Mouse (Mus musculus): Measurements from ENCODE around the gene H13.
A peak's percentile ranks its signal among the peaks of the same experiment; 100 is the strongest.
"Not testable (repeated sequence)": the region's sequence is repeated elsewhere in the genome, so short reads cannot be mapped to it uniquely, and the experiment has no call there.

H13 gene

DNA sequence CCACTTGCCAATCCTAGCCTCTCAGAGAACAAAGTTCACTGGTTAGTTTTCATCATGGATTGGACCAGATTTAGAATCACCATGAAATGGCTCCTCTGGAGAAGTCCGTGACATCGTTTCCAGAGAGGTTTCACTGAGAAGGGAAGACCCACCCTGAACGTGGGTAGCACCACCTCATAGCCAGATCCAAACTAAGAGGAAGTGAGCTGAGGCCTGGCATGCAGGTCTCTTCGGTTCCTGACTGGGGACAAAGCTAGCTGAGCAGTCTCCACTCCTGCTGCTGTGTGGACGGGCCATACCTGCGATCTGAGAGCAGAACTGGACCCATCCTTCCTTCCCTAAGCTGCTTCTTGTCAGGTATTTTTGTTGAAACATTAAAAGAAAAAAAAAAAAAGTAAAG, 8.1 kb upstream of the H13 start:
- no peak for DNase-seq (ENCODE audit: low read depth, low spot score)

DNA sequence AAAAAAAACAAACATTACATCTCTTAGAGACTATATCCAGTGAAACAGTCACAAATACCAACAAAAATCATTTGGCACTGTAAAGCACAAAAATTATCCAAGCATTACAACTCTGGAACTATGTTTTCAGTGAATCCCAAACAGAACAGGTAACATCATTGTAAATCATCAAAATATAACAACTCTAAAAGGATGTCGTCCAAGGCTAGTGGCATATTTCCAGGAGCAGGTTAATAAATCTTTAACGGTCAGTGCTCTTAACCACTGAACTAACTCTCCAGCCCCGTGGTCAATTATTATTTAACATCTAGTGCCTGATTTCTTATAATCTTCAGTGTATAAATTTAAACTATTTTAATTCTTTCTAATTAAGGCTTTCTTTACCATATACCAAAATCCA, 3.1 kb upstream of the H13 start:
- not testable (repeated sequence) for DNase-seq (ENCODE audit: low read depth, low spot score)

DNA sequence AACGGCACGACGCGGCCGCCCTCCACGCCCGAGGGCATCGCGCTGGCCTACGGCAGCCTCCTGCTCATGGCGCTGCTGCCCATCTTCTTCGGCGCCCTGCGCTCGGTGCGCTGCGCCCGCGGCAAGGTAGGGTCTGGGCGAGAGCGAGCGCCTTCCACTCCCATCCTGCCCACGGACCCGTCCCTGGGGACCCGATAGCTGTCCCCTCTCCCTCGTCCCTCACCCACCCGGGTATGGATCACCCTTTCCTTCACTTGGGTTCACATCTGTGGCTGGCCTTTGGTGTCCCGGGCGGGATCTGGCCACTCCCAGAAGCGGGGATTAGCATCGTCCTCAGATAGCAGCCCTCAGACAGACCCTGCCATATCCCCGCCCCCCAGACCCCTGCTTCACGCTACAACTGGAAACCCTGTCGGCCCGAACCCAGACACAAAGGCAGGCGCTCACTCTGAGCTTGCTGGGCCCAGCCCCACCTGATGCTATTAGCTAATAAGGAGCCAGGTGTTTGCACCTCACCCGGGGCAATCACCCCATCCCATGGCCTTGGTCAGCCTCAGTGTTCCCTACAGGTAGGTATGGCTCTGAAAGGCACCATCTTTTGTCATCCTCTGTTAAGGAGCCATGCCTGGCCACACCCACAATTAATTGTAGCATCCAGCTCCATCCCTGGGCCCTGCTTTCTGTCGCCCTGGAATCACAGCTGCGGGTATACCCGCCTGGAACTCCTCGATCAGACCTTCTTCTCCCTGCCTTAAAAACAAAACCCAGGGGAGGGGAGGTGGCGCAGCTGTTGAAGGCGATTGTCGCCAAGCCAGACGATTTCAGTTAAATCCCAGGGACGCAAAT, 601 bp downstream of the H13 start:
- peak; percentile 32 for DNase-seq (ENCODE audit: low read depth, low spot score)

DNA sequence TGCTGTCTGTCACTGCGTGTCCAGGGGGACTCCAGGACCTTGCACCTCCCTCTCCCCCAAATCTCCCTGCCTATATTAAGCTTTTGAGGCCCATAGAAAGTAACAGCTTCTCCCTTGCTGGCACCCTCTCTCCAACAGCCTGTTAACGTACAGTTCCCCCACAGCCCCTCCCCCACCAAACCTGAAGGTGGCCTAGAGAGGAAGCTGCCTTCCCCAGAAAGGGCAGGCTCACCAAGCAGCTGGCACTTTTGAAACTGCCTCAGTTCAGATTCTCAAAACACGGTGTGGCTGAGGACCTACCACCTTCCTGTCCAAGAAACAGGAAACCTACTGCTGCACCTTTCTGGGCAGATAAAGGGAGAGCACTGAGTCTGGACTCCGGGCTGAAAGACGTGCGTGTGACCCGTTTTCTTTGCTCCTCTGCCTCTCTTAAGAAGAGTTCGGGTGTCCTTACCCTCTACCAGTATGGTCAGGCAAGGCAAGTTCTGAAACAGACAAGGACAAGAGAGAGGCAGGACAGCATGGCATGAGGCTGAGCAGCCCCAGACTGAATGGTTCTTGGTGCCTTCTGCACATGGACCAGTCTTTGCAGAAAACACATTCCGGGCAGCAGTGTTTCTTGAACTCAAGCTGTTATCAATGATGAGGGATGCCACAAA, 1.9 kb downstream of the H13 start:
- peak; percentile 65 for DNase-seq (ENCODE audit: low read depth, low spot score)

DNA sequence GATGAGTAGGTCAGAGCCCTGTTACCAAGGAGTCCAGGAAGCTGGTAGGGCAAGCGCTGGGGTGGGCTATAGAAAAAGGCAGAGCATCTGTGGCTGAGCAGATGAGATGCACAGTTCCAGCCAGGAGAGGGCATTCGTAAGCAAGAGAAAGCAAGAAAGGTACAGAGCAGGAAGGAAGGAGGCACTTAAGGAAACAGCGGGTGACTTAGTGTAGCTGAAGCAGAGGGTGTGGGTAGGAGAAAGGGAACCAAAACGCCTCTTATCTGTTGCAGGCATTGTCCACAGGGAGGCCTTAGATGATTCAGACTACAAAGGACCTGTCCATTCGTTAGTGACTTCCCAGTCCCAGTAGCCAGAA, 2.4 kb downstream of the H13 start:
- peak; percentile 76 for DNase-seq (ENCODE audit: low read depth, low spot score)

DNA sequence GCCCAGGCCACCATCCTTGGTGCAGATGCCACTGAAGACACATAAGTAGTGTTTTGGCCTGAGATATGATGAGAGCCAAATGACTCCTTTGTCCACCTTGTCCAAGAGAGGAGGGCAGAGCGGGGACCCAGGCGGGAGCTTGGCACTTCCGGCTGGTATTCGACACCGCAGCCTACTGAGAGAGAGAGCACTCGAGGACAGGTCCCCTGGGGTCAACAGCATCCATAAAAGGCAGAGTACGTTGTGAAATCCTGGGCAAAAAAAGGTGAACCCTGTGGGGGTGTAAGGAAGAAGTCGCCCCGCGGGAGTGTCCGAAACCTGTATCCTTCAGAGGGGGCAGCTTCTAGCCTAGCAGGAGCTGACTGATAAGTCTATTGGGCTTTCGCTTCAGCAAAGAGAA, 2.9 kb downstream of the H13 start:
- no peak for DNase-seq (ENCODE audit: low read depth, low spot score)

DNA sequence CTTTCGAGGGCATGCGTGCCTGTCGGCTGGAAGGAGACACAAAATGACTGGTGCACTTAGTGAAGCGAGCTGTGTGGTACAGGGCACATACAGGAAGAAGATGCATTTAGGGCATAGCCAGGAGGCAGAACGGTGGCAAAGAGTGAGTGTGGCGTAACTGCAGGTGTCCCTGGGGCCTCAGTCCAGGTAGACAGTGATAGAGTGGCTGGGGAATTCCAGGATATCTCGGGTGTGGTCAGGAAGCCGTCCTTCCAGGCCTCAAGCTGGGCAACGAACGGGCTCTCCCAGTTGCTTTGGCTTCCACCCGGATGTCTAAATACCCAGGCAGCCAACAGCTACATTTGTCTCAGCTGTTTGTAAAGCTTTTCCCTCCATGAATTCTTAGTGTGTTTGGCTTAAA, 4.9 kb downstream of the H13 start:
- DNase-seq (ENCODE audit: low read depth, low spot score): no peak

DNA sequence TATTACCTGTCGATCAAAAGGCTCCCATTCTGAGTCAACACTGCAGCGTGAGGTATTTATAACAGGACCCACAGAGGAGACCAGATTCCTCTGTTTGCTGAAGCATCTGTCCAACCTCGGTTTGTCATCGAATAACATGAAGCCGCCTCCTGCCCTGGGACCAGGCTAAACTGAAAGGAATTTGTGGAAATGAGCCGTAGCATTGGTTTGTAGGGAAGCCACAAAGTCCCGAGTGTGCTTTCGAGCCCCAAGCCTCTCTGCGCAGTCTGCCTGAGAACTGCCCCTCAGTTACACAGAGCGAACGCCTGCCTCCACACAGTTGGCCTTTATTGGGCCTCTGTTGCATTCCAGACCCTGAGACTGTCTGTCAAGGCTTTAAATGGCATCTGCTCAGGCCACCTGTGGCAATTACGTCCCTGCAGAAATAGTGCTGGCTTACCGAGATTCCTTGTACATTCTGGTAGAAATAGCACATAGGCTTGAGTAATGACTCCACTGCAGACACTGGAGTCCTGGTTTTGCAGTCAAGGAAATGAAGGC, 6.1 kb downstream of the H13 start:
- no peak for DNase-seq (ENCODE audit: low read depth, low spot score)

DNA sequence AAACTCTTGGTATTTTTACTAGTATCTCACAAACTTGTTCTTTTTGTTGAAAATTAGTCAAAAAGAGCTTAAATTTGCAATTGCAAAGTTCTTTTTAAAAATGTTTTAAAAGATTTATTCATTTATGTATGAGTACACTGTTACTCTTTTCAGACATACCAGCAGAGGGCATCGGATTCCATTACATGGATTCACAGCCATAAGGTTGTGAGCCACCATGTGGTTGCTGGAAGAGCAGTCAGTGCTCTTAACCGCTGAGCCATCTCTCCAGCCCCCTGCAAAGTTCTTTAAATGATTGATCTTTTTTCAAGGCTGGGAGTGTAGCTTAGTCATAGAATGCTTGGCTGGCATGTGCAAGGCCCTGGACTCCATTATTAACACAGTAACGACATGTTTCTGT, 9.0 kb downstream of the H13 start:
- peak; percentile 50 for DNase-seq (ENCODE audit: low read depth, low spot score)

DNA sequence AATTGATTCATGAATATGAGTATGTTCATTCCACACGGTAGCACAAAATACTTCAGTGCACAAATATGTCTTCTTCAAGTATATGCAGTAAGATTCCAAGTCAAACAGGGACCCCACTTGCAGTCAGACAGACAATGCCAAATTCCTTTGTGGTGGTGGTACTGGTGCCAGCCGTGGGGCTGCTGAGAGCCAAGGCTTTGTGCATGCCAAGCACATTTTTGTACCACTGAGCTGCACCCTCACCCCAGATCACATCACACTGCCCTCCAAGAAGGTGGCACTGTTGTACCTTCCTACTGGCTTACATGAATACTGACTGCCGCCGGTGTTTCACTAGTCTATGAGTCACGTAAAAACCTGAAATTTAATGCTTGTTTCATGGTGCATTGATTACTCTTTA, 9.7 kb downstream of the H13 start:
- no peak for DNase-seq (ENCODE audit: low read depth, low spot score)

DNA sequence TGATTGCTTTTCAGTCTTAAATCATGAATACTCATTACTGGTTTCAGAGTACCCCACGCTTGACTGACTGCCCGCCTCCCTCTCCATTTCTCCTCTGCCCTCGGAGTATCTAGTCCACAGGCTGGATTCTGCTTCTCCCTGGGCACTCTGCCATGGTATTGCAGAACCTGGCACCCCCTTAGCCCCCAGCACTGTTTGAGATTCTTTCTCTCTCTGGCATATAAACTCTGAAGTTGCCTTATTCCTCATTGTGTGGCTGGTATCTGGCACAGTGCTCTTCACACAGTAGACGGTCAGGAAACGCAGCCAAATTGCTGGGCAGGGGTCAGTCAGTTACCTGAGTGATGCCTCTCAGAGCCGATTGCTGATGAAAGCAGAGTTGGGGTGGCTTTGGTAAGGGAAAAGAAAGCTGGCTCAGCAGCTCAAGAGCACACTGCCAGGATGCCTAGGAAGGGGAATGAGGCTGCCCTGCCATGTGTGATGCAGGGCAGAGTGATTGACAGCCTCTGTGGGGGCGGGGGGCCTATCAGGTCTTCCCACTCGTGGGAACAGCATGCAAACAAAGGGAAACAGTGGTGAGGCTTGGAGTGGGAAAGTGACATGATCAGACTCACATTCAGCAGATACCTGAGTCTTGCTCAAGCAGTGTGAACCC, 10.6 kb downstream of the H13 start:
- DNase-seq (ENCODE audit: low read depth, low spot score): no peak

DNA sequence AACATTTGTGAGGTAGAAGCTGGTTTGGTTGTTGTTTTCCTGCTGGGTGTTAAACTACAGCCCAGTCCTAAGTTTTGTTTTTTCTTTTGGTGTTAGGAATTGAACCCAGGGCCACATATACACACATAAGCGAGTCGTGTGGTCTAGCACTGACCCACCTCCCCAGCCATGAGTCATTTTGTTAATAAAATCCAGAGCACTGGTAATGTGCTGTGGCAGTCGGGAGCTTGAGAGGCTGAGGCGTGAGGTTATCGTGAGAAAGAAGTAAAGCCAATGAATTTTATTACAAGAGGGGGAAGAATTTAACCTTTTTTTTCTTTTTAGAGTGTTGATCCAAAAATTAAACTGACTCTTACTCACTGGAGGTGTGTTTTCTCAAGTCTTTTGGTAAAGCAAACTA, 13.8 kb downstream of the H13 start:
- no peak for DNase-seq (ENCODE audit: low read depth, low spot score)

DNA sequence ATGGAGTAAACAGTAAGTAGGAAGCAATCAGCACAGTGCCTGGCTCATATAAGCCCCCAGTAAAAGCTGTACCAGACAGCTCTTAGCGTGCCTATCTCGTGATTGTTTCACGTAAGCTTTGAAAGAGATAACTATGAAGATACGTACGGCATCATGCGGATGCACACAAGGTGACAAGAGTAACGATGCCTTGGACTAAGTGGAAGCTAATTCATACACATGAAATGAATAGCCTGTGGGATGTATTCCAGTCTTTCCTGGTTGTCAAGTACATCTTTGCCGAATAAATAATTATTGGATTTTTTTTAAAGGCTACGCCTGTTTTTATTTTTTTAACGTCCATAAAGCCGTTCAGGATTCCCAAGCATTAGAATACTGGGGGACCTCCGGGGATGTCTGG, 17.1 kb downstream of the H13 start:
- DNase-seq (ENCODE audit: low read depth, low spot score): no peak

DNA sequence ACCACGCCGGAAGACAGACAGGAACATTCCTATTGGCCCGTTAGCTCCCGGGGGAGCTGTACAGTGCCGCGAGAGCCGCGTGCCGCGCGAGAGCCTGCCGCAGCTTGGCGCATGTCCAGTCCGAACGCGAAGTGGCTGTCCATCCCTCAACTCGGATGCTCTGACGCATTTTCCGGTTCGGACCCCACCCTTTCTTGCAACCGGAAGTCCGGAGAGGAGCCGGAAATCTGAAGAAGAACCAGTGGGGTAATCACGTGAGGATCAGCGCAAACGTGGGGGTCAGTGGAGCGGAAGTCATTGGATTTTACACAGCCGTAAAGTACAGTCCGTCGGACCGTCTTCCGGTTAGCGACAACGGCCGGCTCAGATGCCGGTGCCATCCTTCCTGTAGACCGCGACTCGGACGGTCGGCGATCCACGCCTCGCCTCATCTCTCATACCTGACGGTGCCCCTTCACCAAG, 17.6 kb downstream of the H13 start, which contains the start of gene Mcts2:
Gene Mcts2, plus strand, starts transcription at position 230 of the 462 bp plus-strand sequence.
- DNase-seq (ENCODE audit: low read depth, low spot score): no peak

DNA sequence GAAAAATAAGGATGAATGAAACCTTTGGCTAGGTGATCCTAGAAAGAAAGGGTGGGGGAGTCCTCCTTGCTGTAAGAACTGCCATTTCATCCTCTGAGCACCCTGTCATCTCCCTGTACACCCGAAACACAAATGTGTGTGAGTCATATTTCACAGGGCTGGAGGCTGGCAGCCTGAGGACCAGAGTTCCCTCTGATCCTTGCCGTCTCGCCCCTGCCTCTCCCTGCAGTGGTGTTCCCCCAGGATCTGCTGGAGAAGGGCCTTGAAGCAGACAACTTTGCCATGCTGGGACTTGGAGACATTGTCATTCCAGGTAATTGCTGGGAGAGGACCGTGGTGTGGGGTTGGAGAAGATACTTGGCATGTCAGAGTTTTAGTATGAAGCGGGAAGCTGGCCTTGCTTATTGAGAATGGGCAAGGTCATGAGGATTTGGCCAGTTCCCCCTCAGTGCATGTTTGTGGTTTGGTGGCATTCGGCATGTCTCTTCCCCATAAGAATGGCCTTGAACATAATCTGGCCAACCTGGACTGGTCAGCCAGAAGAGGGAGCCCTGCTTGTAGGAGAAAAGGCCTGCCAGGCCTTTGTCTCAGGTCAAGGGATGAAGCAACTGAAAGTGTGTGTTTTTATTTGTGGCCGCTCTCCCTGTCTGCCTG, 22.4 kb downstream of the H13 start:
- DNase-seq (ENCODE audit: low read depth, low spot score): no peak

DNA sequence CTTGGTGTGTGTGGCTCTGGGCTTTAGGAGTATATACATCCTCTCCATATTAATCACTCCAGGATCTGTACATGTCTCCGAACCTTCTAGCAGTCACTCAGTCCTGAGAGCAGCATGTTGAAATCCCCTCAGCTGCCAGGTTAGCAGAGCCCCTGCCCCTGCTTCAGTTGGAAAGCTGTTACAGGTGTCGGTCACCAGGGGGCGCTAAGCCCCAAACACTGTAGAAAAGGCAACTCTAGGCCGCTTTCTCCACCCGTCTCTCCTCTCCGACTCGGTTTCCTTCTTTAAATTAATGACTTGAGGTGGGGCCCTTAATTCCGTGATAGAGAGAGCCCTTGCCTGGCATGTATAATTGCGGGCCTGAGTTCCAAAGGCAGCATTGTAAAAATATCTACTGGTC, 24.0 kb downstream of the H13 start:
- DNase-seq (ENCODE audit: low read depth, low spot score): peak; percentile 67

DNA sequence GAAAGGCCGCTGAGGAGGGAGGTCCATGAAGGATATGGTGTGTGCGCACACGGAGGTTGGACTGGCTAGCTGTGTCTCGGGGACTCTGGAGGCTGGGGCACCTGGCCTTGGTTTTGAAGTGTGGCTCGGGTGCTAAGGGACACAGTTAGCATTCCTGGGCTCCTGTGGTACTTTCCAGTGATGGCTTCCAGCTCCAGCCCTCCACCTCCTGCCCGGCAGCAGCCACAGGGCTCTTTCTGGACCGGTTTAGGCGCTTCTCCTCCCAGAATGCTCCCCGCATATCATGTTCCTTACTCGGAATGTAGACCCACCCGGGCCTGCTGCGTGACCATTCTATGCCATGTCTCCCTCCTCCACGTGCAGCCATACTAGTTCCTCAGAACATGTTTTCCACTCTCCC, 24.5 kb downstream of the H13 start:
- no peak for DNase-seq (ENCODE audit: low read depth, low spot score)

DNA sequence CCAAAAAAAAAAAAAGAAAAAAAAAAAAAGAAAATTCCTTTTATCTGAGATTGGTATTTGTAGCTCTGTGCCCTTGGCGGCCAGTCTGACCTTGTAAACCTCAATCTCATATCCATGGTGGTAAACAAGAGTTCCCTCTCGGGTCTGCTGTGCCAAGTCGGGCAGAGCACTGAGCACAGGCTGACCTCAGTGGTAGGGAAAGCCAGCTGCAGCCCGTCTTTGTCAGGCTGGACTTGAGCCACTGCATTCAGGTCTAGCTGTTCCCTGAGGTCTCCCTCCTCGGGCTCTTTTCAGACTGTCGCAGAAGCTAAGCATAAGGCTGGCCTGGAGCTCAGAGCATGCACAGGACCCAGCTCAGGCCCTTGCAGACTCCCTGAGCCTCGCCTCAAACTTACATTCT, 25.4 kb downstream of the H13 start:
- no peak for DNase-seq (ENCODE audit: low read depth, low spot score)

DNA sequence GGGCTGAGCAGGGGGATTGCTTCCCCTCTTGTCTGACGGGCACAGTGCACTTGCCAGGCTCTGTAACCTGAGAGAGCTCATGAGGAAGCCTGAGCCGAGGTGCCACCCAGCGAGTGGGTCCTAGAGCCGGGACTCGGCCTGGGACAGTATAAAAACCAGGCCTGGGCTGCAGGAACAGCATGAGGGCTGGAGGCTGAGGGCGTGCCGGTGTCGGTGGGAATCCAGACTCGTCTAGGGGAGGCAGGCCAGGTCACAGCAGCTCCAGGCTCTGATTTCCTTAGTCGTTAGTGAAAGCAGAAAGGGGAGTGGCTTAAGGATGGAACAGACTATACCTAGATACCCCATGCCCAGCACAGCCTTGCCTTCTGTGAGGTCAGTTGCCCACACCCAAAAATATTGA, 26.8 kb downstream of the H13 start:
- no peak for DNase-seq (ENCODE audit: low read depth, low spot score)

DNA sequence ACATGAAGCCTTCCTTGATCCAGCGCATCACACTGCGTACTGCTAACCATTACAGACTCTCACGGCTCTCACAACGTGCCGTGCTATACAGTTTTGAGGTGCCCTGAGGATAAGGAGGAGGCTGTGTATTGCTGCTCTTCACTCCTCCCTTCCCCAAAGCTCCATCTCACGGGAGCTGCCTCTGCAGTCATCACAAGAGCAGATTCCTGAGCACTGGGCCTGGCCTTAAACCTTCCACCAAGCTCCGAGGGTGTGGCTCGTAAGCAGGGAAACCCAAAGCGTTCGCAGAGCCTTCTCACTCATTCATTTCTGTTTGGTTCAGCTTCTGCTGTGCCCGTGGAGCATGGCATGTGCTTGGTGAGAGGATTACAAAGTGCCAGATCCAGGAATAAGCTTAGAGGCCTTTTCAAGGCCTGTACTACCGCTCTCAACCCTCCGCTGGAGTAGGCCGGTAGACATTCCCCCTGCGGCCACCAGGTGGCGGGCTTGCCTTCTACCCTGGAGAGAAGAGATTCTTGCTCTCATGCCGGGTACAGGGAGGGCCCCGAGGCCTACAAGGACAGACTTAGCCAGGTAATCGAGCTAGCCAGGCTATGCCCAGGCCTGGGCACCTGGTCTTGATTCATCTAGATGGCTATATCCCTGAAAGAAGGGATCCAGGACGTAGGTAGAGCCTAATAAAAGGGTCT, 27.4 kb downstream of the H13 start:
- DNase-seq (ENCODE audit: low read depth, low spot score): peak; percentile 86

DNA sequence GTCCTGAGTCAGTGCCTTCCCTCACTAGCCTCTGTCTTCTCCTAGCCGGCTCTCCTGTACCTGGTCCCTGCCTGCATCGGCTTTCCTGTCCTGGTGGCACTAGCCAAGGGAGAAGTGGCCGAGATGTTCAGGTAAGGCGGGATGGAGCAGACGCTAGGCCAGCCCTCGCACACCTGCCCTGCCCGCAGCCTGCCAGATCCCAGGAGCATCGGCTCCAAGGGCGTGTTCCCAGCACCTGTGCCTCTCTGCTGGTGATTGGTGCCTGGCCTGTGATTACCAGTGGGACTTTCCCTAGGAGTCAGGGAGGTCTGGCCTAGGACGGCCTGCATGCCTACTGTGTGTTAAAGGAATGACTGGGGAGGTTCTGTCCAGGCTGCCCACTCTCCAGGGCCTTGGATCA, 30.9 kb downstream of the H13 start:
- no peak for DNase-seq (ENCODE audit: low read depth, low spot score)
